Mouse (Mus musculus) kidney, postnatal 14 days (tissue): Measurements from ENCODE around the gene Map3k21.

Source experiments
- DNase-seq: peaks from one replicate; pipeline ENCODE4 v3.0.0; 2022; ENCODE audit warnings: mixed read lengths

Map3k21 gene

DNA sequence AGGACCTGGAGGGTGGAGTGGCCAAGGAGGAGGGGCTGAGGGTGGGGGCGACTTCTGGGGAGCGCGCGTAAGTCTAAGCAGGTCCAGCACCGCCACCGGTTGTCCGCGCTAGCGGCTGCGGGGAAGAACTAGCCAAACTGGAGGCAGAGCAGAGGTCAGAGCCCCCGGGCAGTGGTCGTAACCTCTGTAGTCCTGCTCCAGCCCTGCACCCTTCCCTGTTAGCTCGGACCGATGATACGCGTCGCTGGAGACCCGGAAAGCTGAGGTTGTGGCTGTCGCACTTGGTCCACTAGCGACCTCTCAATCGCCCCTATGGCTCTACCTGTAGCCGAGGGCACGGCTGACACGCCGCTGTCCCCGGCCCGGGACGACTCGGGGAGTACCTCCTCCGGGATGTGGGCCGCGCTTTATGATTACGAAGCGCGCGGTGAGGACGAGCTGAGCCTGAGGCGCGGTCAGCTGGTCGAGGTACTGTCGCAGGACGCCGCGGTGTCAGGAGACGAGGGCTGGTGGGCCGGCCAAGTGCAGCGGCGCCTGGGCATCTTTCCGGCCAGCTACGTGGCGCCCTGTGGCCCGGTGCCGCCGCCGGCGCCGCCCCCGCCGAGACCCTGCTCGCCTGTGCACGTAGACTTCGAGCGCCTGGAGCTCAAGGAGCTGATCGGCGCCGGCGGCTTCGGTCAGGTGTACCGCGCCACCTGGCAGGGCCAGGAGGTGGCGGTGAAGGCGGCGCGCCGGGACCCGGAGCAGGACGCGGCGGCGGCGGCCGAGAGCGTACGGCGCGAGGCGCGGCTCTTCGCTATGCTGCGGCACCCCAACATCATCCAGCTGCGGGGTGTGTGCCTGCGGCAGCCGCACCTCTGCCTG is at the start of gene Map3k21:
TSS of gene Map3k21 (plus strand) at position 86 of the 864 bp plus-strand sequence.
- DNase-seq: peak; percentile 46

DNA sequence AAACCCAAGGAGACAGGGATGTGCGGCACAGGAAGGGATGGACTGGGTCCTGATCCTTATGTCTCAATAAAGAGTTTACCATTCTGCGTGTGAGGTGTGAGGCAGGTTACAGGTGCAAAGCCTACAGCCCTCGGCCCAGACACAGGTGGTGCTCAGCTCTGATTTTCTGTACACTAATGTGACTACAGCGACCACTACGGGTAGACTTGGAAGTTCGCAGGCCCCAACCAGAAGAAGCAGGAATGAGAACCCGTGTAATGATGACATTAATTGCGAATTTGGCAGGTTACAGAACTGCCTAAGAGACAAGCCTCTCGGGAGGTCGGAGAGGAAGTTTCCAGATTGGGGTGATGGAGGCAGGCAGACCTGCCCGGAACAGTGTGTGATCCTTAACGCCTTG is 44.1 kb upstream of the Map3k21 start:
- DNase-seq: no peak

DNA sequence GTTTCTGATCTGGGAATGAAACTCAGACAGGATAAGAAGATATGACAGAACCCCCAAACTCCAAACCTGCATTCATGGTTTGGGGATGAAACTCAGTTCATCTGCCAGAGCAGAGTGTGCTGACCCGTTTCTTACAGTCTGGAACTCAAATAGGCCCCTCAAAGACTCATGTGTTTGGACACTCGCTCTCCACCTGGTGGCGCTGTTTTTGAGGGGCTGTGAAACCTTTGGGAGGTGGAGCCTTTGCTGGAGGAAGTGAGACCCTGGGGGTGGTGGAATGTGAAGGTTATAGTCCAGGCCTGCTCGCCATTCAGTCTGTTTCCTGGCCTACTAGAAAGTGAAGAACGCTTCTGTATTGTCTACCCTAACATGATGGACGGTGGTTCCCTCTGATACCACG is 41.7 kb upstream of the Map3k21 start:
- no peak for DNase-seq

DNA sequence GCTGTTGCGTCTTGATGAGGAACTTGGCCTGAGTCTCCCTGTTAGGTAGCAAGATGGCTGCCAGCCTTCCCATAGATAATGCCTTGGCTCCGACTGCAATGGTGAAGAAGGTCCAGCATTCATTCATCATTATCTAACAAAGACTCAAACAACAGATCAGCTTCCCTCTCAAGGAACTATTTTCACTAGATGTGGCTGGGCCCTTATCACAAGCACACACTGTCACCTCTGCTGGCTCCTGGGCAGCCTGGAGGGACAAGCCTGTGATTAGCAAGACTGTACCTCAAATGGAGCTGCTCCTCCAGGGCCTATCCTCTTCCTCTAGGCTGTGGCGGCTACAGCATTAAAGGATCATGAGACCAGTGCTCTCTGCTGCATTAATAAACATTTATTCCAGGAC is 40.5 kb upstream of the Map3k21 start:
- no peak for DNase-seq

GRCm38 (mm10) chr8:125870179-125870702 is 40.0 kb upstream of the Map3k21 start:
- DNase-seq: no peak

- peak; percentile 76 for DNase-seq
These were observed 39.4 kb upstream of the Map3k21 start for GRCm38 (mm10) chr8:125870821-125871321.

- DNase-seq: peak; percentile 16
These were observed 37.6 kb upstream of the Map3k21 start for GRCm38 (mm10) chr8:125872501-125873249.

DNA sequence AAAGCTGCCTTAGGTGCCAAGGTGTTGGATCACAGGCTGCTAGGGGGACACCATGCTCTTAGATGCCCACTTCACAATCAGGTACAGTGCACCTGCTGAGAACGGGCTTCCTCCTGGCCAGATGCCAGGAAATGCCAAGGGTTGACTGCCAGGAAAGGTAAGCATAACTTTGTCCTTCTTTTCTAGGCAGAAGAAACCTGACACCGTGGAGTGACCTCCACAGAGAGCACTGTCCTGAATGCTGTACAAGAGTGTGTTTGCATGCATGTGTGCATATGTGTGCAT is 37.1 kb upstream of the Map3k21 start:
- peak; percentile 44 for DNase-seq

DNA sequence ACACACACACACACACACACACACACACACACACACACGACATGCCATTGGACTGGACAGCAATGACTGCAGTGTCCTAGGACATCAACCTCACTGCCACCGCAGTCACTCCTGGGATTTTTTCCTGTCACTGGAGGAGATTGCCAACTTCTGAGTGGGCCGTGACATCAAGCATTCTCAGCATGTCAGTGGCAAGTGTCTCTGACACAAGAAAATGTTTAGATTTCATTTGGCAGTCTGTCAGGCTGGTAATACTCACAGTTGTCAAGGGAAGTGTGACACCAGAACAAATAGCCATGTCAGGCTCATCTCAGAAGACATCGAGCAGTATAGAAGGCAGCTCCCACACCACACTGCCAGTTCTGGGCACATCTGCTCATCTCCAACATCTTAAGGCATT is 29.8 kb upstream of the Map3k21 start:
- DNase-seq: no peak

- no peak for DNase-seq
These were observed 22.7 kb upstream of the Map3k21 start for GRCm38 (mm10) chr8:125887549-125887948.

DNA sequence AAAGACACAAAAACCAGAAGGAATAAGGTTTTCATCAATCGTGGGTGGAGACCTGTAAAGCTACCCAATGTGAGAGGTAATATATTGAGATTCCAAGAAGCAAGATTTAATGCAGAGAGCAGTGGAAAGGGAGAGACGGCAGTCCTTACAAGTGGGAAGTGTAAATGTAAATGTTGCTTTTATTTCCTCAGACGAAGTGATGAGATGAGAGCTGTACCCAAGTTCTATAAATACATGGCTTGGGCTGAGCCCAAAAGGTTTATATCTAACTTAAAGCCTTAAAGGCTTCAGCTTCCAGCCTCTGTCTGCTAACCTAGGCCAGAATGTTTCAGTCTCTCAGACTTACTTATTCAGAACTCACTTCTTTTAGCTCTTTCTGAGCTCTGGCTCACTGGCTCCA is 20.3 kb upstream of the Map3k21 start:
- DNase-seq: no peak

DNA sequence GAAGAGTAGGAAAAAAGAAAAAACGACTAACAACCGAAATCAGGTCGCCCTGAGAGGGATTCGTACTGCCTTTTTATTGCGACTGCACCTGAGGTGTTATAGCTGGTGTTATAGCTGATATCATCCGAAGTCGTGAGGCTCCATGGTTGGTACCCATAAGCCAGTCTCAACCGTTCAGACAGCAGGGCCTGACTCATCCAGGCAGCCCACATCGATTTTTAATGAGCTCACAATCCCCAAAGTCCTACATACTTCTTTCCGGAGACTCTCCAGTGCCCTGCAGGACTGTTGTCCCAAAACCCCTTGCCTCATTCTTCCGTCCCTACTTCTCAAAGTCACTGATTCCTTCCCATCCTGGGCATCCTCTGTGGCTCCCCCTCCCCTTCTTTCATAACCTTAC is 12.9 kb upstream of the Map3k21 start:
- no peak for DNase-seq

GRCm38 (mm10) chr8:125897868-125898788 is 12.1 kb upstream of the Map3k21 start, which contains the start of gene Pcnx2:
Gene Pcnx2 (minus strand): TSS chr8:125898317.
- no peak for DNase-seq

DNA sequence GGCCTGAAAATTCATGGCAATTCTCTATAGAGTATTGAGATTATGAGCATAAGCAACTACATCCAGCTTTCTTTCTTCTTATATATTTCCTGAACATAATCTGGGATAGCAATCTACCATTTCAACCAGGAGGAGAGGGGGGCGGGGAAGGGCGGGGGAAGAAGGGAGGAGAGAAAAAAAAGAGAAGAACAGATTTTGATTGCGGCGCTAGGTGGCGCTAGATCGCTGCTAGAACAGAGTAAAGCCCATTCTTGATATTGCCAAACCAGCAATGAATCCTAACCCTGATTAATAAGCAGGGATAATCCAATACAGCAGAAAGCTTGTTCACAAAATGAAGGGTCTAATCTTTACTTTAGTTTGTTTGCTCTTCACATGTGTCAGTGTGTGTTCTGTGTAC is 11.4 kb upstream of the Map3k21 start:
- DNase-seq: peak; percentile 52

- DNase-seq: no peak
These were observed 9.1 kb upstream of the Map3k21 start for GRCm38 (mm10) chr8:125901167-125901566.

DNA sequence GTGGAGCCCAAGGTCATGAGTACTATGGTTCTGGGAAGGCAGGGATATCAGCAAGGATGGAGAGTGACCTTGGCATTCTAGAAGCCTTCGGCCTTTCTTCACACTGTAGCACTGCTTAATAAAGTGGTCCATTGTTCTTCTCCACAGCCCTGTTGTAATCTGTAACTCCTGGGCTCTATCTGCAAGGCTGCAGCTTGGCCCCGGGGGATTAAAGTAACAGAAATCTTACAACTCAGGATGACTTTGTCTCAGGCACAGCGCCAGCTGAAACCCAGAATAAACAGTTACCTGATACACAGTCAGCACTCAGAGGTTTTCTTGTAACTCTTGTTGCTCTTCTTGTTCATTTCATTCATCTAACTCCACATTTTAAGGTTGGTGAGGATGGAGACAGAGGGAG is 7.7 kb upstream of the Map3k21 start:
- DNase-seq: no peak

DNA sequence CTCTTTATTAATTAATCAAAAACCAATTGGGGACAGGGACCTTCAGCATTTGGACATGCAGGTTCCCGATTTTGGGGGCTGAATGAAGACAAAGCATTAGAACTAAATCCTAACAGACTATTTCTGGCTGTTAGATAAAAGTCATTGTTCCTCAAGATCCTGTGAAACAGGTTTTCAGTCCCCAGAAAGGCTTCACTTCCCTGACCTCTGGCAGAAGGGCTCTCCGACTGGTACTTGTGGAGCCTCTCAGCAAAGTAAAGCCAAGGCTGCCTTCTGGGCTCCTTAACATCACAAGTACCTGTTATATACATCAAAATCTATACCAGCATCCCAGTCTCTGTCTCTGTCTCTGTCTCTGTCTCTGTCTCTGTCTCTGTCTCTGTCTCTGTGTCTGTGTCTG is 4.9 kb upstream of the Map3k21 start:
- no peak for DNase-seq

GRCm38 (mm10) chr8:125907311-125907710 is 2.9 kb upstream of the Map3k21 start:
- no peak for DNase-seq

- DNase-seq: peak; percentile 92
These were observed 437 bp upstream of the Map3k21 start for GRCm38 (mm10) chr8:125909661-125910364.

- DNase-seq: peak; percentile 42
These were observed 955 bp downstream of the Map3k21 start for GRCm38 (mm10) chr8:125911229-125911580.

- DNase-seq: no peak
These were observed 3.0 kb downstream of the Map3k21 start for GRCm38 (mm10) chr8:125913206-125913605.

GRCm38 (mm10) chr8:125914386-125914785 is 4.1 kb downstream of the Map3k21 start:
- no peak for DNase-seq
